Mouse (Mus musculus): ENCODE measurements around the gene Pla2g4e.

The Pla2g4e gene

GRCm38 (mm10) chr2:120124946-120125345 lies 120.2 kb downstream of the Pla2g4e start:
- no peak for DNase-seq (ENCODE audit: extremely low read depth, low read depth, low spot score)

- no peak for DNase-seq (ENCODE audit: extremely low read depth, low read depth, low spot score)
These were observed 121.0 kb downstream of the Pla2g4e start for GRCm38 (mm10) chr2:120124096-120124495.

GRCm38 (mm10) chr2:120122983-120123382 lies 122.2 kb downstream of the Pla2g4e start:
- no peak for DNase-seq (ENCODE audit: extremely low read depth, low read depth, low spot score)

GRCm38 (mm10) chr2:120117346-120117745 lies 127.8 kb downstream of the Pla2g4e start:
- DNase-seq (ENCODE audit: extremely low read depth, low read depth, low spot score) = no peak
